Mouse (Mus musculus) thymus, adult 2 months (tissue): Measurements from ENCODE around the gene H1f0. TPM values are rescaled to one million over a fixed set of nuclear protein-coding genes. Genes with fewer than 3 reads are reported as not detected.
A peak's percentile ranks its signal among the peaks of the same experiment; 100 is the strongest.

Experiments used
- DNase-seq: peaks from one replicate; pipeline ENCODE4 v3.0.0; 2021
- H3K27ac ChIP-seq: fragments of 200-500 bp; 2 replicates; pipeline ENCODE4 v1.5.1; 2012; ENCODE audit warnings: low read length, control low read depth; ENCODE audit not compliant: control insufficient read depth, insufficient read depth
- H3K27me3 ChIP-seq: fragments of 200-500 bp; 2 replicates; pipeline ENCODE4 v1.6.1; 2012; ENCODE audit warnings: mild to moderate bottlenecking, low read length, moderate library complexity, mixed read lengths; ENCODE audit not compliant: control insufficient read depth, insufficient read depth
- H3K36me3 ChIP-seq: fragments of 200-500 bp; 2 replicates; pipeline ENCODE4 v1.6.1; 2012; ENCODE audit warnings: mild to moderate bottlenecking, low read length, moderate library complexity; ENCODE audit not compliant: control insufficient read depth, insufficient read depth
- H3K4me1 ChIP-seq: fragments of 200-500 bp; replicated peaks from 2 replicates; pipeline ENCODE4 v1.6.1; 2012; ENCODE audit warnings: low read length; ENCODE audit not compliant: control insufficient read depth, insufficient read depth
- H3K4me3 ChIP-seq: fragments of 200-500 bp; 2 replicates; pipeline ENCODE4 v1.5.1; 2012; ENCODE audit warnings: mild to moderate bottlenecking, low read length, control low read depth, moderate library complexity; ENCODE audit not compliant: control insufficient read depth, insufficient read depth
- CTCF ChIP-seq: fragments of 200-500 bp; IDR thresholded peaks from 2 replicates; pipeline ENCODE4 v1.5.1; 2012; ENCODE audit warnings: mild to moderate bottlenecking, control low read depth, low read length, moderate library complexity, borderline replicate concordance; ENCODE audit not compliant: control insufficient read depth, poor library complexity, insufficient read depth; ENCODE audit errors: extremely low read depth
- POLR2A ChIP-seq: fragments of 200-500 bp; IDR thresholded peaks from 2 replicates; pipeline ENCODE4 v1.6.1; 2012; ENCODE audit warnings: mild to moderate bottlenecking, low read length, control low read depth, moderate library complexity; ENCODE audit not compliant: control insufficient read depth, poor library complexity, insufficient read depth; ENCODE audit errors: extremely low read depth
- WGBS: fragments of 180-500 bp; shearing (Covaris S2); methylation state at CpG from one replicate; pipeline ENCODE4 v1.1.7; 2018; 5-methylcytosine and 5-hydroxymethylcytosine counted together
- polyA plus RNA-seq: library from polyadenylated mRNA; depleted of rRNA; stranded (reverse); fragments of >200 nt; gene quantifications from 2 replicates; pipeline ENCODE4 v1.2.3, GENCODE M21; 2012; rRNA removed

Gene H1f0
- polyA plus RNA-seq = 35.7 and 52.0 TPM in 2 replicates

DNA sequence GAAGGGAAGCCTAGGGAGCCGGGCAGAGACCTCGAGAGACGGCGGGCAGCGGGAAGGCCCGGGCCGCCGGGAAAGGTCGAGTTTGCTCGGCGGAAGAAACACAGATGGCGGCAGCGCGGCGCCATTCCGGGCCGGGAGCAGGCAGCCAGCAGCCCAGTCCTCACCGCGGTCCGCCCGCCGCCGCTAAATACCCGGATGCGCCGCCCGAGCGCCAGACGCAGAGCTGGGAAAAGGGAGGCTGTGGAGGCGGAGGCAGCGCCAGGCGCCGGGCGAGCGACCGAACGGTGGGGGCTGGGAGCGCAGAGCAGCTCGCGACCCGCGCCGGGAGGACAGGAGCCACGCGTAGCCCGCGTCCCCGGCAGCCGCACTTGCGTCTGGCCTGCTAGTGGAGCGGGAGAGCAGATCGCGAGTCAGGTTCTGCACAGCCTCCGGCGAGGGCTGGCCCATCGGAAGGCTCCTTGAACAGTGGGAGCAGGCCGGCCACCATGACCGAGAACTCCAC is at the start of gene H1f0:
TSS of gene H1f0 (plus strand) at position 214 of the 502 bp plus-strand sequence.
- DNase-seq = peak; percentile 70
- H3K4me3 ChIP-seq = peak within 1 kb of the TSS; percentile 57
- no peaks in the 10 kb centered on the region for H3K36me3 ChIP-seq
- under 1% methylated on average over 58 of the region's 58 CpGs for WGBS
- no peaks in the 10 kb centered on the region; the same call in 1 of the 2 replicates for H3K27me3 ChIP-seq
- no peak within 1 kb of the TSS for H3K27ac ChIP-seq
- TF ChIP-seq CTCF (no peak), POLR2A (peak; percentile 38; the same call in 1 of the 2 replicates)
- peaks cover 29% of the 10 kb centered on the region for H3K4me1 ChIP-seq

DNA sequence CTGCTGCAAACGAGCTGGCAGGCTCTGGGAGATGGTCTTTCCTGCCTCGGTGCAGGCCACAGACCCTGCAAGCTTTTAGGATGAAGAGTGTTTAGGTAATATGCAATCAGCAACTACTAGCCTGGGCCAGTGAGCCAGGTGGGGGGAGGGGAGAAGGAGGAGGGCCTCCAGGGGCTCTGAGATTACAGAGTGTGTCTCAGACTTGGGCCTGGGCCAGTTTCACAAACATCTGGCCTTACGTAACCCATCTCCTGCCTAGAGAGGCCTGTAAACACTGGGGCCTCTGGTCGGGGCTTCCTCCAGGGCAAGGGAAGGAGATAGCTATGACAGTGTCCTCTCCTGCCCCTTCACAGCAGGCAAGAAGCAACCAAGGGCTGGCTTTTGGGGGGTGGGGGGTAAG is 49.4 kb upstream of the H1f0 start:
- 30% methylated on average over 4 of the region's 4 CpGs for WGBS
- peaks cover 10% of the 10 kb centered on the region for H3K4me1 ChIP-seq
- no peak for DNase-seq
- H3K27me3 ChIP-seq = no peaks in the 10 kb centered on the region
- H3K27ac ChIP-seq = no peak overlapping the region
- H3K36me3 ChIP-seq = no peaks in the 10 kb centered on the region
- TF ChIP-seq CTCF (no peak), POLR2A (no peak)
- H3K4me3 ChIP-seq = no peak overlapping the region

GRCm38 (mm10) chr15:78980084-78980483 is 48.2 kb upstream of the H1f0 start:
- no peak overlapping the region for H3K4me3 ChIP-seq
- TF ChIP-seq CTCF (no peak), POLR2A (no peak)
- 93% methylated on average over 4 of the region's 4 CpGs for WGBS
- no peaks in the 10 kb centered on the region for H3K27me3 ChIP-seq
- no peaks in the 10 kb centered on the region for H3K36me3 ChIP-seq
- H3K27ac ChIP-seq = no peak overlapping the region
- no peak for DNase-seq
- H3K4me1 ChIP-seq = peaks cover 17% of the 10 kb centered on the region

- H3K4me3 ChIP-seq = peak overlapping the region; percentile 88
- peaks cover 17% of the 10 kb centered on the region for H3K4me1 ChIP-seq
- TF ChIP-seq POLR2A = no peak
- TF ChIP-seq CTCF = no peak
- 1% methylated on average over 67 of the region's 67 CpGs for WGBS
- H3K27me3 ChIP-seq = no peaks in the 10 kb centered on the region
- no peaks in the 10 kb centered on the region; the same call in 1 of the 2 replicates for H3K36me3 ChIP-seq
- peak; percentile 79 for DNase-seq
- peak overlapping the region; percentile 30; the same call in 1 of the 2 replicates for H3K27ac ChIP-seq
Measured at GRCm38 (mm10) chr15:78982658-78983435, 45.4 kb upstream of the H1f0 start.

GRCm38 (mm10) chr15:78983436-78984285 is 44.6 kb upstream of the H1f0 start:
- Histone ChIP-seq H3K36me3 (no peaks in the 10 kb centered on the region; the same call in 1 of the 2 replicates), H3K27ac (peak overlapping the region; percentile 19; the same call in 1 of the 2 replicates), H3K4me1 (peaks cover 17% of the 10 kb centered on the region), H3K27me3 (no peaks in the 10 kb centered on the region), H3K4me3 (peak overlapping the region; percentile 88)
- peak; percentile 51 for DNase-seq
- 9% methylated on average over 21 of the region's 21 CpGs for WGBS
- TF ChIP-seq CTCF = no peak
- TF ChIP-seq POLR2A = no peak

GRCm38 (mm10) chr15:78984286-78984778 is 43.9 kb upstream of the H1f0 start:
- peak overlapping the region; percentile 88; the same call in 1 of the 2 replicates for H3K4me3 ChIP-seq
- WGBS = 71% methylated on average over 5 of the region's 5 CpGs

More at GRCm38 (mm10) chr15:78984286-78984778, 43.9 kb upstream of the H1f0 start:
- no peak overlapping the region for H3K27ac ChIP-seq
- no peak for DNase-seq
- no peaks in the 10 kb centered on the region for H3K27me3 ChIP-seq
- peaks cover 17% of the 10 kb centered on the region for H3K4me1 ChIP-seq
- TF ChIP-seq CTCF (no peak), POLR2A (no peak)
- H3K36me3 ChIP-seq = no peaks in the 10 kb centered on the region; the same call in 1 of the 2 replicates
